Mouse (Mus musculus) heart, postnatal 10 days (tissue): ENCODE results near the gene Agap2. TPM values are rescaled to one million over a fixed set of nuclear protein-coding genes. Genes with fewer than 3 reads are reported as not detected.
"Not testable (repeated sequence)": the region's sequence is repeated elsewhere in the genome, so short reads cannot be mapped to it uniquely, and the experiment has no call there.

ENCODE experiments used
- DNase-seq, 2 experiments: peaks; one replicate each; pipeline ENCODE4 v3.0.0; 2021
- intact Hi-C: fragments of 180-260 bp; cut with DNase I; formaldehyde crosslinking; loops from one replicate; pipeline ENCODE4 v1.15.1; 2025
- total RNA-seq, 2 experiments: library from RNA; stranded (reverse); gene quantifications; 2 replicates each; pipeline ENCODE4 v1.2.3; 2021

Agap2 gene
- total RNA-seq, 2 experiments from 2014 or later = 5.5 to 8.3 TPM

DNA sequence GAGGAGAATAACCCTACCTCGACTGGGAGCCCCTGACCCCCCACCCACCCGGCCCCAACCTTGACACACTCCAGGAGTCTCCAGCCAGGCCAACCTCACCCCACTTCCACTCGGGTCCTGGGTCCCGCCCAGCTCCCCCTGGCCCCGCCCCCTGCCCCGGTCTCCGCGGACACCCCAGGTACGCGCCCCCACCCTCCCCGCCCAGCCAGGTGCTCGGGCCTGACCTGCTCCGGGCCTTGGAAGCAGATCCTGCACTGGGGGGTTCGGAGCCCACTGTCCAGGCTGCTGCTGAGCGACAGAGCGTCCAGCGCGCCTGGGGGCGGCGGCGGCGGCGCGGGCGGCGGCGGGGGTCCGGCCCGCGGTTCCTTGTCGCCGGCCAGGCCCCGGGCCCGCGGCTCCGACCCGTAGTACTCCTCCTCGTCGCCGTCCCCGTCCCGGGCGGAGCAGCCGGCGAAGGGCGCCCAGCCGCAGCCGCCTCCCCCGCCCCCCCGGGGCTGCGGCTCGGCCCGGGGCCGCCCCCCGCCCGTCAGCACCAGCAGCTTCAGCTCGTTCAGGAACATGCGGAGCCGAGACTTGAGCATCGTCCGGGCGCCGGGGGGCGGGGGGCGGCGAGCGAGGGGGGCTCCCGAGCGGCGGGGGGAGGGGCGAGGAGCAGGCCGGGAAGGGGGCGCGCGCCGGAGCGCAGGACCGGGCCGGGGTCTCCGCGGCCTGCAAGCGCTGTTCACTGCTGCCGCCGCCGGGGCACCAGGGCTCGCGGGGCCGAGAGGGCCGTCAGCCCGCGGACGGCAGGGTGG lies 15.7 kb upstream of the Agap2 start:
- intact Hi-C loops = no loop called here

DNA sequence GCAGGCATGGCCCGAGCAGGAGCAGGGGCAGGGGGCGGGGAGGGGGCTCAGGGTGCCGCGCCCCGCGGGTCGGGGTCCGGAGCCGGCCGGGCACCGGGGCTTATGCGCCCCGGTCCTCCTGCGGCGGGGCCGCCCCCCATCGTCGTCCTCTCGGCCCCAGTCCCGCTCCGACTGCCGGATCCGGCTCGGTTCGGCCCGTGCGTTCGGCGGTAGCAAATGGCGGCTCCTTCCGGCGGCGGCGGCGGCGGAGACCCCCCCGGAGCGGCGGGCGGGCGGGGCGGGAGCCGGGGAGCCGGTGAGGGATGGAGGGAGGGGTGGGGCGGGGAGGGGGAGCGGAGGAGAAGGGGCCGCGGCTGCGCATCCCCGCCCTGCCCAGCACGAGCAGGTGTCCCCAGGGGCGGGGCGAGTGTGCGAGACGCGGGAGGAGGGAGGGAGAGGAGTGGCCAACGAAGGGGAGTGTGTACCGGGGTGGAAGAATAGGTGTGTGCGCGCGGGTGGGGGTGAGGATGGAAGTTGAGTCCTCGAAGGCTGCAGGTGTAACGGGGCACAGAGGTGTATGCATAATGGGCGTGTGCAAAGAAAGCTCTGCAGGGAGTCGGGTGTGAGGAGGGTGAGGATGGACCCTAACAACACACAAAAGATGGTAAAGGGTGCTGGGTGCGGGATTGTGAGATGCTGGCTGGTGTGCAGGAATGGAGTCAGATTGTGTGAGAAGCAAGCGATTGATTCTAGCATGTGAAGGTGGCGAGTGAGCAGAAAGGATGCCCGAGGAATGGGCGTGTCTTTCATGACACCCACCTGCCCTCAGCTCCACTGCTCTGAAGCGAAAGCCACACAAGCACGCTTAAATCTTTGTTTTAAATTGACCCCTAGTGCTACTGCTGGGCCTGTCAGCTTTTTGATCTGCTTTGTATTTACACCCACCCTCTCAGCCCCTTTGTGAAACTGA lies 14.8 kb upstream of the Agap2 start, which contains the start of gene March9:
Gene March9 (minus strand): TSS at position 217 of the 949 bp plus-strand sequence.
- intact Hi-C loops = no loop called here
- DNase-seq = peak in 1 of 2 experiments; percentile 51

More for the DNA sequence above, 15.7 kb upstream of the Agap2 start:
- DNase-seq = no peak

DNA sequence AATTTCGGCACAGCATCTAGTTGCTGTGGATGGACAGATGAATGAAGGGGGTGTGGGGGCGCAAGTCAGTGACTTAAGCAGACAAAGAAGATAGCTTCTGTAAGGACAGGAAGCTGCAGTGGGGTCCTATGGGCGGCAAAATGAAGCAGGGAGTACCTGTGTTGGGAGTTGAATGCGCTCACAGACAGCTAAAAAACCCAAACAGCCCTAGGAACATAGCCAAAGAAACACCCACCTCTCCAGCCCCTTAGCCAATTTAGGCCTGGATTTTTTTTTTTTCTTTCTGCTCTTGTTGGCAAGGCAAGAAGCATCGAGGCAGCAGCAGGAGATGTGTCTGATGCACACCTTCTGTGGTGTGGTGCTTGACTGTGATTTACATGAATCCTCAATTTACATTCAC lies 14.0 kb upstream of the Agap2 start:
- DNase-seq = no peak
- intact Hi-C loops = no loop called here

DNA sequence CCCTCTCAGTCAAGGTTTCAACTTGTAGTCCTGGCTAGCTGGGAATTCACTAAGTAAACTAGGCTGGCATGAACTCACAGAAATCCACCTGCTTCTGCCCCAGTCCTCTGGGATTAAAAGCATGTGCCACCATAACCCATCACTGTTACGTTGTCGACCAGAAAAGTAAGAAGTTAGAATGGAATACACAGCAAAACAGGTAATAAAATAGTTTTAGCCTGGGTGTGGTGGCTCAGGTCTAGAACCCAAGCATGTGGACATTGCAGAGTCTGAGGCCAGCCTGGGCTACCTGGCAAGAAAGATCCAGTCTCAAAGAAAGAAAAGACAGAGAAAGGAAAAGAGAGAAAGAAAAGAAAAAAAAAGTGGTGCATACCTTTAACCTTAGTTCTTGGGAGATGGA lies 13.6 kb upstream of the Agap2 start:
- intact Hi-C loops = no loop called here
- DNase-seq = no peak

DNA sequence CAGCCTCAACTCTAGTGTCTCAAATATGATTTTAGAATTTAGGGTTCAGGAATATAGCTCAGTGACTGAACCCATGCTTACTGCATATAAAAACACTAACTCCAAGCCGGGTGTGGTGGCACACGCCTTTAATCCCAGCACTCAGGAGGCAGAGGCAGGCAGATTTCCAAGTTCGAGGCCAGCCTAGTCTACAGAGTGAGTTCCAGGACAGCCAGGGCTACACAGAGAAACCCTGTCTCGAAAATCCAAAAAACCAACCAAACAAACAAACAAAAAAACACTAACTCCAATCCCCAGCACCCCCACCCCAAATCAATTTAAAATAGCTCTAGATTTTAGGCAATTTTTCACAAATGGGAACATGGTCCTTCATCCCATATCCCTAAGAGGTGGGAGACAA lies 13.0 kb upstream of the Agap2 start:
- intact Hi-C loops, DNase-seq: not testable (repeated sequence)

DNA sequence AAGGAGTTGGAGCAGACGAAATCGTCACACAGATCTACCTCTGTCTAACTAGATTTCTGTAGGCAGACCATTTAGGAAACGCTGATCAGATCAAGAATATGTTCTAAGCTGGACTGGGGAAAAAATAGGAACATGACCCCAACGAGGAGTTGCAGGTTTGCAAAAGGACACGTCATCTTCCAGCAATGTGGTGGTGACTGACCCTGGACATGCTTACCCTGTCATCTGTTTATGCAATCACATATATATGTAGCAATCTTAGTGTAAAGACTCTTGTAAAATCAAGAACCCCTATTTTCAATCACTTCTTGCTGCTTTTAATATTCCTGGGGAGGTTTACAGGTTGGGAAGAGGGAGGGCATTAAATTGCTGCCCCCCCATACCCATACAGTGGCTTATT lies 12.6 kb upstream of the Agap2 start:
- DNase-seq = no peak
- intact Hi-C loops = no loop called here

DNA sequence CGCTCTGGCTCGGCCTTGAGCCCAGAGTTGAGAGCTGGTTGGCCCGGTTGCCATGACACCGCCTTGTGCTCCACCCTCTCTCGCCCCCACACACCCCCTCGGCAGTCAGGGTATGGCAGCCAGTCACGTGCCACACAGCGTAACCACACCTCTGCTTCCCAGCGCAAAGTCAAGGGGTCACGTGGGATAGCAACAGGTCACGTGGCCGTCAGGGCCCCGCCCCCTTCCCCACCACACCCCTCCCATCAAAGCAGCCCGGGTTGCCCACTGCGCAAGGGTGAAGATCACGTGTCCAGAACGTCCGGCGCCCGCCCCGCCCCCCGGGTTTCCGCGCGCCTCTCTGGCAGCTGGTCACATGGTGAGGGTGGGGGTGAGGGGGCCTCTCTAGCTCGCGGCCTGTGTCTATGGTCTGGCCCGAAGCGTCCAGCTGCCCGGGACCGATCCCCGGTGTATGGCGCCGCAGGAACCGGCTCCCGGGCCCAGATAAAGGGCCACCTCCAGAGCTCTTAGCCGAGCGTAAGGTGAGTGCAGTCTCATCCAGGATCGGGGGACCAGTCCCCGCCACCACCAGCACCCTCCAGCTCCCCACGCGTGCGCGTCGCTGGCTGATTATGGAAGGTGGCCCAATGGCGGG lies 11.7 kb upstream of the Agap2 start, which contains the start of gene Cdk4:
Gene Cdk4 (plus strand): TSS at position 296 of the 634 bp plus-strand sequence.
- DNase-seq = peak; percentile 98
- intact Hi-C loops = no loop called here

DNA sequence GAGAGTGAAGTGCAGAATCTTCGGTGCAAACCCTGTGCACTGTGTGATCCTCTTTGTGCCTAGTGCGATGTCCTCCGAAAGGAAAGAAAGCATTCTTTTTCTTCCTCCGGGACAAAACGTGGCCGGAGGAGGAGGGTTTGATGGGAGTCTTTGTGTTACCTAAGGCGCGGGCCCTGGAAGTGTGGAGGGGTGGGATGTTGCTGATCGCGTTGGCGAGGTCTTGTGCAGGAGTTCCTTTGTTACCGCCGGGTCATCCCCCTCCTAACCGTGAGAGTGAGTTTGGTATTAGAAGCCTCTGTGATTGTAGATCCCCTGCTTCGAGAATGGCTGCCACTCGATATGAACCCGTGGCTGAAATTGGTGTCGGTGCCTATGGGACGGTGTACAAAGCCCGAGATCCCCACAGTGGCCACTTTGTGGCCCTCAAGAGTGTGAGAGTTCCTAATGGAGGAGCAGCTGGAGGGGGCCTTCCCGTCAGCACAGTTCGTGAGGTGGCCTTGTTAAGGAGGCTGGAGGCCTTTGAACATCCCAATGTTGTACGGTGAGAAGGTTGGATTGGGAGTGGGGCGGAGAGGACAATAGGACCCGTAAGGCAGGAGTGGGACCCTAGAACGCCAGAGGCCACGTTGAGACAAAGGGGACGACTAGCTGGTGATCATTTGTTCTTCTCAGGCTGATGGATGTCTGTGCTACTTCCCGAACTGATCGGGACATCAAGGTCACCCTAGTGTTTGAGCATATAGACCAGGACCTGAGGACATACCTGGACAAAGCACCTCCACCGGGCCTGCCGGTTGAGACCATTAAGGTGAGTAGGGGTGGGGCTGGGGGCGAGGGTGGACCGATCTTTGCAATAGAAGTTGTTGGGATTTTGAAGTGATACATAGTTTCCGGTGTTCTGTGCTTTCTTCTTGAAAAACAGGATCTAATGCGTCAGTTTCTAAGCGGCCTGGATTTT lies 10.9 kb upstream of the Agap2 start:
- intact Hi-C loops = no loop called here
- DNase-seq = no peak

DNA sequence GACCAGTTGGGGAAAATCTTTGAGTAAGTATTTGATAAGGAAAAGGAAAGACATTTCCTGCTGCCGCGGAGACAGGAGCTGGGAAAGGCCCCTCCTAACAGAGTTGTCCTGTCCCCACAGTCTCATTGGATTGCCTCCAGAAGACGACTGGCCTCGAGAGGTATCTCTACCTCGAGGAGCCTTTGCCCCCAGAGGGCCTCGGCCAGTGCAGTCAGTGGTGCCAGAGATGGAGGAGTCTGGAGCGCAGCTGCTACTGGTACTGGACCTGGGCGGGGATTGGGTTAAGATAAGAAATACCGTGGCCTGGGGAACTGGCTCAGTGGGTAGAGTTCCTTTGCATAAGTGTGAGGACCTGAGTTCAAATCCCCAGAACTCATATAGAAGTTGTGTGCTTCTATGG lies 9.1 kb upstream of the Agap2 start:
- no peak for DNase-seq
- intact Hi-C loops = no loop called here

DNA sequence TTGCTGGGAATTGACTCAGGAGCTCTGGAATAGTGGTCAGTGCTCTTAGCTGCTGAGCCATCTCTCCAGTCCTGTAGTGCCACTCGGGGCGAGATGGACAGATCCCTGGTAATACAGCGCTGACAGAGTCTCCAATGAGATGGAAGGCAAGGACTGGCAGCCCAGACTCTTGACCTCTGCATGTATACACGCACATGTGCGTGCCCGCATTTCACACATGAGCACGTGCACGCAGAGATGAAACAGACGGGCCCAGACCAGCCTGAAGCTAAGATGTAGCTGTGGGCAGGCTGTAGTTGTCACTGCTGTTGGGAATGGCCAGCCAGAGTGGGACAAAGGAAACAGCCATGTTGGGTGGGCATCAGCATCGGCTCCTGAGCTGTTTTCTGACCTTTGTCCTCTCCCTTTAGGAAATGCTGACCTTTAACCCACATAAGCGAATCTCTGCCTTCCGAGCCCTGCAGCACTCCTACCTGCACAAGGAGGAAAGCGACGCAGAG lies 8.5 kb upstream of the Agap2 start:
- intact Hi-C loops = no loop called here

DNA sequence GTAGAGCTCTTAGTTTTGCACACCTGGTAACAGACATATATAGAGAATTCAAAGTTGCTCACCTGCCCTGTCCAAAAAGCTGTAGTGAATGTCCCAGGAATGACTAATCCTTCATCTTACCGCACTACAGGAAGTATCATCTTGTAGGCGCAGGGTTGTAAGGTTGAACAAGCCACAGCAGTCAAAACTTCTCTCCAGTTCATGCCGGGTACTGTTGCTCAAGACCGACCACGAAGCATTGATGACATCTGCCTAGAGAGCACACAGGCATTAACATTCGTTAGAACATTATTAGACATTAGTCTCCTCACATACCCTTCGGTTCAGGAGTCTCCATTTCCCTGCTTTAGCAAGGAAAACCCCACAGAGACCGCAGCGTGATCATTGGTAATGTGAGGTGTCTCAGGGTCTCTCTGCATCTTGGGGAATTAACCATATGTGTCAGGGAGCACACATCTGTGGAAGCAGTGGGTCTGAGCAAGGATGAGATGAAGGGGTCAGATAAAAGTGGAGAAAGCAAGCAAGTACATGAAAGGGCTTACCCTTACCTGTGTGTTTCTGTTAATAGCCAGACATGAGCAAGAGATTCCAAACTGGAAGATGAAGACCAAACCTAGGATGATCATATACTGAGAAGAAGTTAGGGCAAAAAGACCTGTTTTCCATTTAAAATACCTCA lies 6.6 kb upstream of the Agap2 start:
- intact Hi-C loops = no loop called here

More for the DNA sequence above, 8.5 kb upstream of the Agap2 start:
- DNase-seq = no peak

DNA sequence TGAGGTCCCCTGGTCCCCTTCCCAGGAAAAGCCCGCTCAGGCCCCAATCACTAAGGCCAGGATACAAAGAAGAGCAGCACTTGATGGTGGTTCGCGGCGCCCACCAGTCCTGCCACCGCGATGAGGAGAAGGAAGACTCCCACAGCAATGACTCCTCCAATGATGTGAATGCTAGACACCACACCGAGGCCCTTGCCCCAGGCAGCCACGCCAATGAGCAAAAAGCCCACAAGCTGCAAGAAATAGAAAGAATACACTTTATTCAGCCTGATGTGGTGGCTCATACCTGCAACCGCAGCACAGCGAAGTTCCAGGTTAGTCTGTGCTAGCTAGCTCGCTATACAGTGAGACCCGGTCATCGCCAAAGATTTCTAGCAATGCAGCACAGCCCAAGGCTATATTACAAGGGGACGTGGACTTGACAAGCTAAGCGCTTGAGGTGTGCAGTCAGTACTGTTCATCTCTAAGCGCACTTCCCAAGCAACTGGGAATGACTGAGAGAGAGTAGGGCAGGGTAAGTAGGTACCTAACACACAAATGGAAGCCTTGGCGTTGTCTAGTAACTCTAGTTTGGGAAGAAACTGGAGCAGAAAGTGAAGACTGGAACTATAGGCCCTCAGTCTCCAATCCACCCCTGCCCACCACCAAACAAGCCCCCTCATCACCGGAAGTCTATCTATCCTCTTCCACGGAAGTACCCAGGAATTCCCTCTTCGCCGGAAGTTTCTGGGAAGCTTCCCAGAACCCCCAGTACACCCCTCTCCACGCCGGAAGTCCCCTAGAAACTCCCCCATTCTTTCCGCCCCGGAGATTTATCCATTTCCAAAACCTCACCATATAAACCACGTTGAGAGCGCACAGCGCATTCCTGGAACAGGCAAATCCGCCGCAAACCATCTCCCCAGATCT lies 5.5 kb upstream of the Agap2 start:
- intact Hi-C loops = no loop called here
- no peak for DNase-seq

More for the DNA sequence above, 6.6 kb upstream of the Agap2 start:
- no peak for DNase-seq

DNA sequence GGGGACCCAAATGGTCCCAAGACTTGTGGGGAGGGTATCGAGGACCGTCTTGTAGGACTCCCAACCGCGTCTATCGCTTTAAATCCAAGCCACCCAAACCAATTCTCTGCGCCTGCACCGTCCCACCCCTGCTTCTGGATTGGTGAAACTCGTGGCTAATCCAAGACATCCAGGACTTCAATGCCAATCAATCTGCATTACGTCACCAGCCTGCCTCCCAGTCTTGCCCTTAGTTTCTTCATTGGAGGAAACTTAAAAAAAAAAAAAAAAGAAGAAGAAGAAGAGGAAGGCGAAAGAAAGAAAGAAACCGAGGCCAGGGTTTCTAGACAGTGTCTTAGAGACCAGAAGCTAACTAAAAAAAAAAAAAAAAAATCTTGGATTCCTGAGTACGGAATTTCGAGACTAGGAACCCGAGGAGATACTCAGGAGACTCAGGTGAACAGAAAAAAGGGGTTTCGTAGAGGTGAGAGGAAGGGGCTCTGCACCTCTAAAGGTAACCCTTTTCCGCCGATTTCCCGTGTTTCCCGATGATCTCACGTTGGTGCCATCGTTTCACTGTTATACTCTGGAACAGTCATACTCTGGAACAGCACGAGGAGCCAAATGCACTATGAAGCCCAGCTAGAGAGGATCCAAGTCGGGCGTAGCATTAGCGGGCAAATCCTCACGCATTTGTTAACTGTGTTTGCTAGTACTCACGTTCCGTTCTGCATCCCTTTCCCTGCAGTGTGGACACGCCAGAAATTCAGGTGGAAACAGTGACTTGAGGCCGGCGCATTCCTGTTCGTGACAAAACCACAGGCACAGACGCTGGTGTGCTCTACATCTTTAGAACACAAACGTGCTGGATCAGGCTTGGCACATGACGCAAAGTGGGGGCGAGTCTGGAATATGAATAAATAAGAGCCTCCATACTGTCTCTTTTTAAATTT lies 4.6 kb upstream of the Agap2 start, which contains the start of gene Tspan31:
Gene Tspan31 (minus strand): TSS at position 75 of the 932 bp plus-strand sequence.
- intact Hi-C loops = no loop called here
- DNase-seq = peak; percentile 93 to 95

DNA sequence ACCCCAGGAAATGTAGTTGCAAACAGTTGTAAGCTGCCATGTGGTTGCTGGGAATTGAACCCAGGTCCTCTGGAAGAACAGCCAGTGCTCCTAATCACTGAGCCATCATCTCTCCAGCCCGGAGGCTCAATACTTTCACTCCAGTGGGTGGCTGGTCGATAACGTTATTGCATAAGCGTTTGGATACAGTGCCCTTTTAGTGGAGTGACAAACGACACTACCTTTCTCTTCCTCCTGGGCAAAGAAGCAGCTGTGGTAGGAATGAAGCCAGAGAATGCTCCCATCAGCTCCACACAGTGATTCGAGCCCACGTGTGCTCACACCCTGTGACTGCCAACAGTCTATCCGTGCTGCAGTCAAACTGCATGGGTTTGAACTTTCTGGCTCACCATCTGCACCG lies 3.9 kb upstream of the Agap2 start:
- DNase-seq = no peak
- intact Hi-C loops = no loop called here

DNA sequence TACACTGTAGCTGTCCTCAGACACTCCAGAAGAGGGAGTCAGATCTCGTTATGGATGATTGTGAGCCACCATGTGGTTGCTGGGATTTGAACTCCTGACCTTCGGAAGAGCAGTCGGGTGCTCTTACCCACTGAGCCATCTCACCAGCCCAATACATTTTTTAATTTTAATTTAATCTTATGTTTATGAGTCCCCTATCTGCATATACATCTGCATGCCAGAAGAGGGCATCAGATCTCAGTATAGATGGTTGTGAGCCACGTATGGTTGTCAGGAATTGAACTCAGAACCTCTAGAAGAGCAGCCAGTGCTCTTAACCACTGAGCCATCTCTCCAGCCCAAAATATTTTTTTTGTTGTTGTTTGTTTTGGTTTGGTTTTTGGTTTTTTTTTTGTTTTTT lies 2.8 kb upstream of the Agap2 start:
- DNase-seq, intact Hi-C loops: not testable (repeated sequence)

DNA sequence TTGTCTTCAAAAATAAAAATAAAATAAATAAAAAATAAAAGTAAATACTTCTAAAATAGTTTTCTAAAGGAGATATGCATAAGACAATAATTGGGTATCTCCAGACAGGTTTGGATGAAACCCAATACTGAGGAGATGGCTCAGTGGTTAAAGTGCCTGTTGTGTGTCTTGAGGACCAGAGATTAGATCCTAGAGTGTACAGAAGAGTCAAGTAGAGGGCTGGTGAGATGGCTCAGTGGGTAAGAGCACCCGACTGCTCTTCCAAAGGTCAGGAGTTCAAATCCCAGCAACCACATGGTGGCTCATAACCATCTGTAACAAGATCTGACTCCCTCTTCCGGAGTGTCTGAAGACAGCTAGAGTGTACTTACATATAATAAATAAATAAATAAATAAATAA lies 2.1 kb upstream of the Agap2 start:
- DNase-seq, intact Hi-C loops: not testable (repeated sequence)

DNA sequence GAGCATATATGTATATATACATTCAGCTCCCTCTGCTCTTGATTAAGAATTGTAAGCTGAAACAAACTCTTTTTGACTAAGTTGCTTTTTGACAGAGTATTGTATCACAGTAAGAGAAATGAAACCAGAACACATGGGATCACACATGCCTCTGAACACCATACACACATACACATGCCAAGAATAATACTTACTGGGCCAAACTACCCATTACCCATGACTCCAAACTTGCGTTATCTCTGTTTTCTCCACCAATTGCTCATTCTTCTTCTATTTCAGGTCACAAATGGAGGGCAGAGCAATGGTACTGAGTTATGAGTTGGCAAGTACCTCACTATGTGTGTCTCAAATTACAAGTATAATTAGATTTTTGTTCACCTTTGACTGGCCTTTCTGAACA lies 1.1 kb upstream of the Agap2 start:
- intact Hi-C loops = no loop called here

More for the DNA sequence above, 1.1 kb upstream of the Agap2 start:
- no peak for DNase-seq
